Mouse (Mus musculus): Measurements from ENCODE around the gene C1qtnf2. TPM values are rescaled to one million over a fixed set of nuclear protein-coding genes. Genes with fewer than 3 reads are reported as not detected.

C1qtnf2 gene
- total and polyA plus RNA-seq, 2 experiments from 2014 or later: 15.0 to 22.4 TPM

- no peak for DNase-seq (ENCODE audit: low spot score)
- Histone ChIP-seq H3K36me3 (ENCODE audit: insufficient read depth, low read length) (peaks cover 7% of the 10 kb centered on the region), H3K27me3 (ENCODE audit: insufficient read depth, low read length) (no peaks in the 10 kb centered on the region), H3K4me2 (ENCODE audit: low read depth, low read length, poor library complexity, severe bottlenecking) (no peak overlapping the region), H3K27ac (ENCODE audit: low read depth, low read length) (no peak overlapping the region), H3K9me3 (ENCODE audit: low read length) (no peaks in the 10 kb centered on the region), H3K4me1 (ENCODE audit: insufficient read depth, low read length) (no peaks in the 10 kb centered on the region), H3K9ac (replicated peaks; ENCODE audit: low read length, poor library complexity, severe bottlenecking) (no peak overlapping the region), H3K4me3 (ENCODE audit: low read depth, low read length) (no peak overlapping the region)
- peak; percentile 63 for TF ChIP-seq CTCF (IDR thresholded peaks at IDR 0.05)
- ATAC-seq (ENCODE audit: low FRiP score): no peak
- WGBS: 76% methylated on average over 2 of the region's 2 CpGs
Measured at GRCm38 (mm10) chr11:43452266-43452665, 21.8 kb upstream of the C1qtnf2 start.

- no peak for TF ChIP-seq CTCF (IDR thresholded peaks at IDR 0.05)
- DNase-seq (ENCODE audit: low spot score) (no peak), ATAC-seq (ENCODE audit: low FRiP score) (no peak)
- no peak overlapping the region for H3K9ac ChIP-seq (replicated peaks; ENCODE audit: low read length, poor library complexity, severe bottlenecking)
- H3K4me1 ChIP-seq (ENCODE audit: insufficient read depth, low read length): no peaks in the 10 kb centered on the region
- no peak overlapping the region for H3K4me3 ChIP-seq (ENCODE audit: low read depth, low read length)
- H3K27ac ChIP-seq (ENCODE audit: low read depth, low read length): no peak overlapping the region
- H3K4me2 ChIP-seq (ENCODE audit: low read depth, low read length, poor library complexity, severe bottlenecking): no peak overlapping the region
- 96% methylated on average over 25 of the region's 25 CpGs for WGBS
- H3K36me3 ChIP-seq (ENCODE audit: insufficient read depth, low read length): no peaks in the 10 kb centered on the region
- no peaks in the 10 kb centered on the region for H3K9me3 ChIP-seq (ENCODE audit: low read length)
- H3K27me3 ChIP-seq (ENCODE audit: insufficient read depth, low read length): no peaks in the 10 kb centered on the region
Measured at GRCm38 (mm10) chr11:43463204-43463603, 10.9 kb upstream of the C1qtnf2 start.

- Histone ChIP-seq H3K27ac (ENCODE audit: low read depth, low read length) (no peak overlapping the region), H3K4me2 (ENCODE audit: low read depth, low read length, poor library complexity, severe bottlenecking) (no peak overlapping the region), H3K36me3 (ENCODE audit: insufficient read depth, low read length) (no peaks in the 10 kb centered on the region), H3K4me1 (ENCODE audit: insufficient read depth, low read length) (peaks cover 3% of the 10 kb centered on the region; the same call in 1 of the 2 replicates), H3K9ac (replicated peaks; ENCODE audit: low read length, poor library complexity, severe bottlenecking) (no peak overlapping the region), H3K9me3 (ENCODE audit: low read length) (no peaks in the 10 kb centered on the region), H3K4me3 (ENCODE audit: low read depth, low read length) (no peak overlapping the region), H3K27me3 (ENCODE audit: insufficient read depth, low read length) (no peaks in the 10 kb centered on the region)
- ATAC-seq (ENCODE audit: low FRiP score) (no peak), DNase-seq (ENCODE audit: low spot score) (no peak)
- TF ChIP-seq CTCF (IDR thresholded peaks at IDR 0.05): no peak
- whole genome bisulfite sequencing: 71% methylated on average over 5 of the region's 5 CpGs
Measured at GRCm38 (mm10) chr11:43470118-43470517, 4.0 kb upstream of the C1qtnf2 start.

- Histone ChIP-seq H3K4me1 (ENCODE audit: insufficient read depth, low read length) (peaks cover 3% of the 10 kb centered on the region; the same call in 1 of the 2 replicates), H3K27me3 (ENCODE audit: insufficient read depth, low read length) (no peaks in the 10 kb centered on the region), H3K4me2 (ENCODE audit: low read depth, low read length, poor library complexity, severe bottlenecking) (no peak overlapping the region), H3K9me3 (ENCODE audit: low read length) (no peaks in the 10 kb centered on the region), H3K27ac (ENCODE audit: low read depth, low read length) (no peak overlapping the region), H3K9ac (replicated peaks; ENCODE audit: low read length, poor library complexity, severe bottlenecking) (no peak overlapping the region), H3K4me3 (ENCODE audit: low read depth, low read length) (no peak overlapping the region), H3K36me3 (ENCODE audit: insufficient read depth, low read length) (no peaks in the 10 kb centered on the region)
- ATAC-seq (ENCODE audit: low FRiP score) (no peak), DNase-seq (ENCODE audit: low spot score) (no peak)
- WGBS: 75% methylated on average over 6 of the region's 6 CpGs
- TF ChIP-seq CTCF (IDR thresholded peaks at IDR 0.05): no peak
Measured at GRCm38 (mm10) chr11:43470881-43471820, 2.9 kb upstream of the C1qtnf2 start.

DNA sequence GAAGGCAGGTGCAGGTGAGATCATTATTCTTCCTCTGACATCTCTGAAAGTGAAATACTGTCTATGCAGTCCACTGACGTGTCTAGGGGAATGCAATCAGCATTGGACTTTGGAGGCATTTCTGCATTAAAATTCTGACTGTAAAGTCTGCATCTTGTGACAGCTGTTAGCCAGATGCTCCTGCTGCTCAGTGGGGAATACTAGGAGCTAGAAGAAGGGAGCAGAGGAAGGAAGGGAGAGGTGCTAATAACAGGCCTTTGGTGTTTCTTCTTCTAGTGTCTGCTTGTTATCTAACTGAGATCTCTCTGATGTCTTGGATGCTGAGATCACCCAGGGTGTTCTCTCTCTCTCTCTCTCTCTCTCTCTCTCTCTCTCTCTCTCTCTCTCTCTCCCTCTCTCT lies 961 bp upstream of the C1qtnf2 start:
- no peaks in the 10 kb centered on the region for H3K9me3 ChIP-seq (ENCODE audit: low read length)
- H3K4me1 ChIP-seq (ENCODE audit: insufficient read depth, low read length): peaks cover 3% of the 10 kb centered on the region; the same call in 1 of the 2 replicates
- no peak overlapping the region for H3K4me2 ChIP-seq (ENCODE audit: low read depth, low read length, poor library complexity, severe bottlenecking)
- WGBS: 38% methylated on average over 1 of the region's 1 CpGs
- ATAC-seq (ENCODE audit: low FRiP score) (no peak), DNase-seq (ENCODE audit: low spot score) (peak; percentile 16)
- H3K27me3 ChIP-seq (ENCODE audit: insufficient read depth, low read length): no peaks in the 10 kb centered on the region
- no peak overlapping the region; the same call in 1 of the 2 replicates for H3K27ac ChIP-seq (ENCODE audit: low read depth, low read length)
- H3K9ac ChIP-seq (replicated peaks; ENCODE audit: low read length, poor library complexity, severe bottlenecking): no peak overlapping the region
- H3K36me3 ChIP-seq (ENCODE audit: insufficient read depth, low read length): no peaks in the 10 kb centered on the region
- no peak for TF ChIP-seq CTCF (IDR thresholded peaks at IDR 0.05)
- no peak overlapping the region for H3K4me3 ChIP-seq (ENCODE audit: low read depth, low read length)

DNA sequence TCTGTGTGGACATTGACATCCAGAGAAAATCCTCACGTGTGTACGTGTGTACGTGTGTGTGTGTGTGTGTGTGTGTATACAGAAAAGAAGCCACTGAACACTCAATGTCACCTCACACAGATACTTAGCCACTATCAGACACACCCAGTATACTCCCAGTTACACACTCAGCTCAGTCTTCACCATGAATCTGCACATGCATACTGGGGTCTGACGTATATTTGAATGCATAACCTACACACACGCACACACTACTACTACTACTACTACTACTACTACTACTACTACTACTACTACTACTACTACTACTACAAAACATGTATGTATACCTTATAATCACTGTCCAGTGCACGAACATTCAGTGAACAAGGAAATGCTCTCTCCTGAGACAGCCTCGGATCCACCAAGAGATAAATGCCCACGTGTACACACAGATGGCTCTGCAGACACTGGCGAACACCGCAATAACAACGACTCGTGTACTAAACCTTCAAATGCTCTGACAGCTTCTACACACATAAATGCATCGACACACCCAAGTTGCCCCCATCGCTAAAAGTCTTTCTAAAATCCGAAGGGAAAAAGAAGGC lies 346 bp upstream of the C1qtnf2 start:
- Histone ChIP-seq H3K4me3 (ENCODE audit: low read depth, low read length) (peak overlapping the region; percentile 27), H3K9ac (replicated peaks; ENCODE audit: low read length, poor library complexity, severe bottlenecking) (no peak overlapping the region), H3K27ac (ENCODE audit: low read depth, low read length) (no peak overlapping the region), H3K4me1 (ENCODE audit: insufficient read depth, low read length) (peaks cover 3% of the 10 kb centered on the region; the same call in 1 of the 2 replicates), H3K36me3 (ENCODE audit: insufficient read depth, low read length) (no peaks in the 10 kb centered on the region), H3K27me3 (ENCODE audit: insufficient read depth, low read length) (no peaks in the 10 kb centered on the region), H3K9me3 (ENCODE audit: low read length) (no peaks in the 10 kb centered on the region), H3K4me2 (ENCODE audit: low read depth, low read length, poor library complexity, severe bottlenecking) (peak overlapping the region; percentile 55)
- peak; percentile 41; the same call in 1 of the 2 replicates for ATAC-seq (ENCODE audit: low FRiP score)
- 44% methylated on average over 15 of the region's 15 CpGs for WGBS
- DNase-seq (ENCODE audit: low spot score): no peak
- no peak for TF ChIP-seq CTCF (IDR thresholded peaks at IDR 0.05)
